Mouse (Mus musculus): ENCODE data around the gene Rffl. TPM values are rescaled to one million over a fixed set of nuclear protein-coding genes. Genes with fewer than 3 reads are reported as not detected.
"Not testable (repeated sequence)": the region's sequence is repeated elsewhere in the genome, so short reads cannot be mapped to it uniquely, and the experiment has no call there.

Gene Rffl
- total RNA-seq, 2 experiments from 2014 or later: 11.1 to 11.2 TPM

GRCm38 (mm10) chr11:82846938-82847337 lies 24.1 kb downstream of the Rffl start:
- no peak for DNase-seq (ENCODE audit: low spot score in 2 of 2)

DNA sequence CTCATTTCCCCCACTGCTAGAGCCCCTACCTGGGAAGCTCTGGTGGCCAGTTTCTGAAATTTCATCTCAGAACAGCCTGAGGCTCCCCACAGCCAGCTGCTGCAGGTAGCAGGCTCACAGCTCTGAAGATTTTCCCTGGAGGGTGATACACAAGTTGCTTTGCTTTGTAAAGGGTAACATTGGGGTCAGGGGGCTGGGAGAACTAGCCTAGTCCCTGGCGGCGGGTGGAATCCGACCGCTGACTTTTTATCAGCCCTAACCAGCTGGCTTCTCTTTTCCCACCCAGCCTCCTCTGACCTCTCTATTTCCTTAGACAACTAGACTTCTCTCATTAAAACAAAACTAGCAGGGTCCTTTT lies 25.0 kb downstream of the Rffl start:
- no peak for DNase-seq (ENCODE audit: low spot score in 2 of 2)

- DNase-seq (ENCODE audit: low spot score in 2 of 2): peak in 1 of 2 experiments; percentile 46
Observed at GRCm38 (mm10) chr11:82845415-82846078, 25.5 kb downstream of the Rffl start.

GRCm38 (mm10) chr11:82844771-82845414 lies 26.1 kb downstream of the Rffl start:
- DNase-seq (ENCODE audit: low spot score in 2 of 2): no peak

DNA sequence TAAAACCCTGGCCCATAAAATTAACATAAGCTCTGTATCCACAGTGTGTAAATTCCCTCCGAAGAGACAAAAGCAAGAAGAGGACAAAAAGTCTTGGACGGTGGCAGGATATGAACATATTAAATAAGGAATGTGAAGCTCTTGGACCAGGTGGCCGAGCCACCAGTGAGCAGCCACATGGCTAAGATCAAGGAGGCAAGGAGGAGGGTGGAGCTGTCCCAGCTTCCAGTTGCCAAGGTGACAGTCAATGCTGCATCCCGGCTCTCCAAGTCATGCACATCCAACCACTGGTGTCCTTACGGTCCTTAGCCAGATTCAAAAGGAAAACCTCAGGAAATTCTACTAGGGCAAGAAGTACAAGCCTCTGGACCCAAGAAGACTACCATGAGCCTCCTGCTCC lies 32.5 kb downstream of the Rffl start:
- no peak for DNase-seq (ENCODE audit: low spot score in 2 of 2)

DNA sequence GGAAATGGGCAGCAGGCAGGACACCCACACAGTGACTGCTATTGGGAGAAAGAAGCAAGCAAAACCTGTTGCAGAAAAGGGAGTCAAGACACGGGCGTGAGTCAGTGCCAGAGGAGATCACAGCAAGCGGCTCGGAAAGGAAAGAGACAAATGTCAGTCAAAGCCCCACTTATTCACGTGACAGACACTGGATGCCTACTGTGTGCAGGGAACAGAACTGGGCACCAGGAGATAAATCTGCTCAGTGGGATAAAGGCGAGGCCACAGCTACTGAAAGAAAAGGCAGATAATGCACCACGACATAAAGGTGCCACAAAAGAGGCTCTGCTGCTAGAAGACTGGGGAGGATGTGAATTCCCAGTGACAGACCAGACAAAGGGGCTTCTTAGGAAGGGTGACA lies 33.2 kb downstream of the Rffl start:
- DNase-seq (ENCODE audit: low spot score in 2 of 2): no peak

DNA sequence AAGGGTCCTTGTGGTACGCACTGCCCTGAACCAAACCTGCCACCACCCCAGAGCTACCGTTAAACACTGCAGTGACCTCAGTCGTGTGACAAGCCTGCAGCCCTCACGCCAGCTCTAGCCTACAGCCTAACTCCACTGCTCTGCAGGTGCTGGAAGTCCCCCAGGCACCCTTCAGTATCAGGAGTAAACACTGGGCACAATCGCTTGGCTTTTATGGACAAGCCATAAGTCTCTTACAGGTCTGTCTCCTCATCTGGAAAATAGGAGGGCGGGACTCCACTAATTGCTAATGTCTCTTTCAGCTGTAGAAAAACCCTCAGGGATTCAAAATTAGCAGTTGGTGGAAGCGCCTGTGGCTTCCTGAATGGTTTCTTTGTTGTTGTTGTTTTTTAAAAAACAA lies 33.8 kb downstream of the Rffl start:
- DNase-seq (ENCODE audit: low spot score in 2 of 2): no peak

DNA sequence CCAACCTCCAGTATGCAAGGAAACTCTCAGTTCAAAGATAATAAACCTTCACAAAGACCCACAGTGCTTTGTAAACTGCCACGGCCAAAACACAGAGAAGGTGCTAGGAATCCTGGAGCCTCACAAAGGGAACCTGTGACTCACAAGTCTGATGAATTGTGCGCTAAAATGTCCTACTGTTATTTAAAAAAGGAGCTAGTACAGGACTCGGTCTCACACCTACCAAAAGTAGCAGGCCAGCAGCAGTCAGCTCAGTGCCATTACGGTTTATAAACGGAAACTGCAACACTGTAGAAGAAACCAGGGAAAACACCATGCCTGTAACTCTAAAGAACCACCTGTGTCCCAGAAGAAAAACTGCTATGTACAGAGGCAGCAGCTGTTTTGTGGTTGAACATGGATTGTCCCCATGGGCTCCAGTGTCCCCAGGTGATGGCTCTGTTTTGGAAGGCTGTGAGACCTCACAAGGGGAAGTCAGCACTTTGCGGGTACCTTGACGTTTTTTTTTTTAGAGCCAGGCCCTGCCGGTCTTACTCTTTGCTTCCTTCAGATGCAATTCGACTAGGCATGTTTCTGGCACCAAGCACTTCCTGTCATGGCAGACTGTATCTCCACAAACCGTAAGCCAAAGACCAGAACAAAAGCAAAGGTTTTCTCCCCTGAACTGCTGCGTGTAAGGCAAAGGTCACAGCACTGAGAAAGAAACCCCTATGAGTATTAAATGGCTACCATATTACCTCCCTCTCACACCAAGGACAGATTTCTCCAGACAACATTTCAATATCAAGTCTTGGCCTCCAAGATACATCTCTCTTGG lies 35.2 kb downstream of the Rffl start:
- DNase-seq (ENCODE audit: low spot score in 2 of 2): no peak

DNA sequence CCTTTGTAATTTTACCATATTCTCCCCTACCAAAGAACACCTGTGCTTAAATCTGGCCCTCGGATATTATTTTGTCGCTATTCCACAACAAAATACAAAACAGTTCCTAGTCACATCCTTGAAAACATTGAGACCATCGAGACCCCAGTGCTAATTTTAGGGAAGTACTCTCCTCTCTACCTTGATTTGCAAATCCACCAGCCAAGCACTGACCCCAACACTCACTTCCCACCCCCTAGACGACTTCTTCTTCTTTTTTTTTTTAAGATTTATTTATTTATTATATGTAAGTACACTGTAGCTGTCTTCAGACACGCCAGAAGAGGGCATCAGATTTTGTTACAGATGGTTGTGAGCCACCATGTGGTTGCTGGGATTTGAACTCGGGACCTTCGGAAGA lies 36.7 kb downstream of the Rffl start:
- not testable (repeated sequence) for DNase-seq (ENCODE audit: low spot score in 2 of 2)

DNA sequence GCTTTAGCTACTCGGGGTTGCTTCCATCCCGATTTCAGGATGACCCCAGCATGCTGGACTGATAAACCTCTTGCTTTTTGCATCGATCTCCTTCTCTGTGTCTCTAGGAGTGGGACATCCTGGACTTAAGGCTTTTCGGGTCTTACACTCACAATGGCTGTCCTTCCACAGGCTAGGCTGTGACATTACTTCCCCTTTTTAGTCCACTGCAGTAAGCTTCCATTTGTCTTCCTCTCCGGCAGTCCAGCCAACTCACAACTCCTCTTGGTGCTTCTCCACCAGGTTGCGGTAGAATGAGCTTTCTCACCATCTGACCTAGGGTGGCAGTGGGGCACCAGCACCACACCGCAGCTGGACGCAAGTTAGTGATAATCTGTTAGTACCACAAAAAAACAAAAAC lies 37.1 kb downstream of the Rffl start:
- DNase-seq (ENCODE audit: low spot score in 2 of 2): no peak

GRCm38 (mm10) chr11:82832402-82832801 lies 38.6 kb downstream of the Rffl start:
- not testable (repeated sequence) for DNase-seq (ENCODE audit: low spot score in 2 of 2)

- DNase-seq (ENCODE audit: low spot score in 2 of 2): no peak
Observed at GRCm38 (mm10) chr11:82831008-82831893, 39.8 kb downstream of the Rffl start.

DNA sequence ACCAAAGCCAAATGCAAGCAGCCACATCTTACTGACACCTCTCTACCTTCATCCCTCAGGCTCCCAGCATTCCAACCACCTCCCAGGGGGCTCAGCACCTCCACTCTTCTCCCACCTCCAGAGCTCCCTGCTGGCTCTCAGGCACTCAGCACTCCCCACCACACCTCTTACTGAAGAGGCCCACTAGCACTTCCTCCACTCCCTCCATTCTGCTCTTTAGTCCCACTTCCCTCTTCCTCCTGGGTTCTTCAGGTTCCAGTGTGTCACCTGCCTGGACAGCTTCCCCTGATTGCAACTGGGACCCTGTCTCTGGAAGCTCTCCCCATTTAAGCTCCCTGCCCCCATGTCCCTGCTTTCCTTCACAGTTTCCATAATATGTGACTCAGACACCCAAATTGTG lies 44.2 kb downstream of the Rffl start:
- DNase-seq (ENCODE audit: low spot score in 2 of 2): no peak

DNA sequence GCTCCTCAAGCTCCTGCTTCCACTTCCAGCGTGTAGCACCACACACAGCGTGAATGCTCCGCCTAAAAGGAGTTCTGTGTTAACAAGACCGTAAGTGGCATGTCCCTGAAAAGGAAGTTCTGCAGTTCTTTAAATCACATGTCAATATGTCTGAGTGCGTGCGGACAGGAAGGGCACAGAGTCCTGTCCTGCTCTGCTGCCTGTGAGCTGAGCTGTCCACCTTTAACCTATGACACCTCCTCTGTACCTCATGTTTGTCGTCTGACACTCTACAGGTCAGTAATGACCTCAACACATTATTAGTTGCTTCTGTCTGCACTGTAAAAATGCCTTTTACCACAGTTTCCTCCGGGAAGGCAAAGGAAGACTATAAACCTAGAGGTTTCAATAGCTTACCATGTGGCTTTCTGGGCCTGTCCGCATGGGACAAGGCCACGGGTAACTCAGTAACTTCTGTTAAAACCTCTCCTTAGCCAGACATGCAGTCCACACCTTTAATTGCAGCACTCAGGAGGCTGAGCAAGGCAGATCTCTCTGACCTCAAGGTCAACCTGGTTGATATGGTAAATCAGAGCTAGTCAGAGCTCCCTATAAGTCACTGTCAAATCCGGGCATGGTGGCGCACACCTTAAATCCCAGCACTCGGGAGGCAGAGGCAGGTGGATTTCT lies 50.1 kb downstream of the Rffl start:
- DNase-seq (ENCODE audit: low spot score in 2 of 2): no peak

DNA sequence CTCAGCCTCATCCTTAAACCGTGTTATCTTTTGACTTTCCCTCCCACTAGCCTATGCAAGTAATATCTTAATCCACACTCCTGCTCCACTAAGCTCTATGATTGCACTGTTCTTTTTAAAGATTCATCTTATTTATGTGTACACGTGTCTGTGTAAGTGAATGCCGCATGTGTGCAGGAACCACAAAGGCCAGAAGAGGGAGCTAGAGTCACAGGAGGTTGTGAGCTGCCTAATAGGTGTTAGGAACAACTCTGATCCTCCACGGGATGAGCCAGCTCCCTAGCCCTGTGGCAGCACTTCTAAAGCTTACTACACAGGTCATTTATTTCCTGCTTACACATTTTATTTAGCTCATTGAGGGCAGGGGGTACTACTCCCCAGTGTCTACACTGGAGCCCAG lies 51.7 kb downstream of the Rffl start:
- DNase-seq (ENCODE audit: low spot score in 2 of 2): no peak

DNA sequence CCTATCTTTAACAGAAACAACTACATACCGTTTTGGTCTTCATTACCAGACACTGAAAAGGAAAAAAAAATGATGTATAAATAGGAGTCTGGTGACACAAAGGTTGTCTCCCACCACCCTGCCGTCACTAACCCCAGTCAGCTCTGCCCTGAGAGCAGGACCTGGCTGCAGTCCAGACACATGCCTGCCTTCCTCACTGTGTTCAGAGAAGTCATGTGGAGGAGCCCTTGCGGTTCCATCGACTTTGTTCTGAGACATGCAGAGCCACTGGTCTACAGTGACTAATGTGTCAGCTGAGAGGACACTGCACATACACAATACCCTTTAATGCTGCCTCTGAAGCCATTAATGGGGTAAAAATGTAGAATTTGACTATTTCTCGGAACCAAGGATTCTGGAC lies 62.5 kb downstream of the Rffl start:
- no peak for DNase-seq (ENCODE audit: low spot score in 2 of 2)

DNA sequence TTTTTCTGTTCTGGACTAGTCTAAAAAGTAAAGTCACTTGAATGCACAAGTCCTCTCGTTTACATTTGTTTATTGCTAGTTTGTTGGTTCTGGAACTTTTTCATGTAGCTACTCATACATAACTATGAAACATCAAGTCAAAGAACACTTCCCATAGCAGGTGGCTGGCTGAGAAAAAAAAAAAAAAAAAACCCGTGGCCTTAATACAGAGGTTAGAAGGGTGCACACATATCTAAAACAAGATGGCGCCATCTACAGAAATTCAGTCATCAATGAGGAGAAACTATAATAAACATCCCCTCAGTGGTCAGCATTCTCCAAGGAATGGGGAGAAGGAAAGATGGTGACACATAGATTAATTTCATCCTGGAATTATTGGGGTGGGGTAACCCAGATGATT lies 63.6 kb downstream of the Rffl start:
- no peak for DNase-seq (ENCODE audit: low spot score in 2 of 2)

DNA sequence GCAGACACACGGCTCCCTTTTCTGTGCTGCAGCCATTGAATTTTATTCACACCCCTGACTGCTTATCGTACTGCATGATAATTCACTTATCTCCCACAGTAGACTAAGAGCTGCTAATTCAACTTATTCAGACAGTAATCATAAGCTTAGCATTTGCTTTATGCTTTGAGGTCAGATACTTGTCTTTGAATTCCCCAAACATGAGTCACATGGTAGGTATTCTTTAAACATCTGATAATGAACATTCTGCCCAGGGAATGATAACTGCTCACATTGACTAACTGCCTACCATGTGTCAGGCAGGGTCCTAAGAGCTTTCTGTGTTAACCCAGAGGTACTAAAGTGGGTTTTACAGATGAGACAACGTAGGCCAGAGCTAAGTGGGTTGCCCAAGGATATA lies 64.4 kb downstream of the Rffl start:
- DNase-seq (ENCODE audit: low spot score in 2 of 2): no peak

GRCm38 (mm10) chr11:82783453-82783852 lies 87.6 kb downstream of the Rffl start:
- DNase-seq (ENCODE audit: low spot score in 2 of 2): no peak

- DNase-seq (ENCODE audit: low spot score in 2 of 2): no peak
Observed at GRCm38 (mm10) chr11:82782197-82782596, 88.8 kb downstream of the Rffl start.

All from left cerebral cortex, adult 18-20 months (tissue).